Mouse (Mus musculus): Measurements from ENCODE around the gene Ppard. TPM values are rescaled to one million over a fixed set of nuclear protein-coding genes. Genes with fewer than 3 reads are reported as not detected.

The Ppard gene
- total and polyA plus RNA-seq, 2 experiments from 2014 or later, result 1.4 to 23.1 TPM

- no peak overlapping the region for H3K27ac ChIP-seq (ENCODE audit: low read depth)
- H3K27me3 ChIP-seq (ENCODE audit: control insufficient read depth, insufficient read depth, low read length), result no peaks in the 10 kb centered on the region
- H3K4me3 ChIP-seq (ENCODE audit: low read depth, low read length), result no peak overlapping the region
- WGBS, result 75% methylated on average over 12 of the region's 12 CpGs
- H3K4me1 ChIP-seq (ENCODE audit: control insufficient read depth, insufficient read depth), result peaks cover 4% of the 10 kb centered on the region; the same call in 1 of the 2 replicates
- ATAC-seq (ENCODE audit: insufficient read depth, low read depth), result no peak
- H3K9me3 ChIP-seq (replicated peaks; ENCODE audit: control insufficient read depth, low read length), result no peaks in the 10 kb centered on the region
- H3K36me3 ChIP-seq (replicated peaks; ENCODE audit: control insufficient read depth, insufficient read depth, low read length), result no peaks in the 10 kb centered on the region
- no peak overlapping the region for H3K4me2 ChIP-seq (ENCODE audit: low read depth, low read length)
- no peak for TF ChIP-seq EP300 (IDR thresholded peaks at IDR 0.05; ENCODE audit: low read depth)
- TF ChIP-seq CTCF (IDR thresholded peaks at IDR 0.05; ENCODE audit: low read depth), result no peak
- 0 out of 2 replicates have a peak overlapping the region, but pooled peaks have one; percentile 3 for H3K9ac ChIP-seq (replicated peaks; ENCODE audit: low read depth, low read length)
- DNase-seq (ENCODE audit: low spot score), result no peak
Measured at GRCm38 (mm10) chr17:28271537-28272266, 39.2 kb downstream of the Ppard start.

DNA sequence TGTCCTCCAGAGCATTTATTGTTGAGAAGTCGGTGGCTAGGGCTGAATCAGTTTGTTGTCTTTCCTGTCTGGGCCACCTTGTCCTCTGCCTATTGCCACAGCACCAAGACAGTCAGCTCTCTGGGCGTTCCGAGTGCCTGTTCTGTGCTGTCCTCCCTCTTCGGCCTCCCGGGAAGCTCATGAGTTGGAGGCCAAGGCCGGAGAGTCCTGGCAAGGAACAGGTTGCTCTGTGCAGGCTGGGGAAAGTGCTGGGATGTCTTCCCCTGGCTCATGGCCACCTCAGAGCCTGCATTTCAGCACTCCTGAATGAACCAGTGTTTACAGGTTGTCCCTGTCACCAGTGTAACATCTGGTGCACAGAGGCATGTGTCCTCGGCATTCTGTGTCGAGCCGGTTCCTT lies 39.8 kb downstream of the Ppard start:
- H3K9me3 ChIP-seq (replicated peaks; ENCODE audit: control insufficient read depth, low read length), result no peaks in the 10 kb centered on the region
- H3K4me3 ChIP-seq (ENCODE audit: low read depth, low read length), result no peak overlapping the region
- H3K4me2 ChIP-seq (ENCODE audit: low read depth, low read length), result no peak overlapping the region
- H3K36me3 ChIP-seq (replicated peaks; ENCODE audit: control insufficient read depth, insufficient read depth, low read length), result no peaks in the 10 kb centered on the region
- ATAC-seq (ENCODE audit: insufficient read depth, low read depth) (no peak), DNase-seq (ENCODE audit: low spot score) (no peak)
- no peak overlapping the region for H3K27ac ChIP-seq (ENCODE audit: low read depth)
- H3K9ac ChIP-seq (replicated peaks; ENCODE audit: low read depth, low read length), result 0 out of 2 replicates have a peak overlapping the region, but pooled peaks have one; percentile 3
- no peaks in the 10 kb centered on the region for H3K27me3 ChIP-seq (ENCODE audit: control insufficient read depth, insufficient read depth, low read length)
- peaks cover 4% of the 10 kb centered on the region; the same call in 1 of the 2 replicates for H3K4me1 ChIP-seq (ENCODE audit: control insufficient read depth, insufficient read depth)
- whole genome bisulfite sequencing, result 60% methylated on average over 9 of the region's 9 CpGs
- TF ChIP-seq CTCF (IDR thresholded peaks at IDR 0.05; ENCODE audit: low read depth) (no peak), EP300 (IDR thresholded peaks at IDR 0.05; ENCODE audit: low read depth) (no peak)

DNA sequence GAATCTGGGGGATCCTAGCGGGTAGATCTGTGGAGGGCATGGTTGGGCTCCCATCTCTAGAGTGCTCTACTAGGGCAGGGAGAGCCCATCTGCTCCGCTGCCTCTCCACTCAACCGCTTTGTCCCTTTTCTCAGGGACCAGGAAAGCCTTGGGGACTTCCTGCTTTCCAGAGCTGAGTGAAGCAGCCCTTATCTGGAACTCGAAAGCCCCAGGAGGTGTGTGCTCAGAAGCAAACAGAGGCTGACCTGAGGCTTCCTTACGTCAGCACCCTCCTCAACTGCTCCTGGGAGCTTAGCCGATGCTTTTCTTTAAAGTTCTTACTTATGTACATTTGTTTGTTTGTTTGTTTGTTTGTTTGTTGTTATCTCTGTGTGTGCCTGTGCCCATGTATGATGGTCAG lies 40.3 kb downstream of the Ppard start:
- Histone ChIP-seq H3K4me1 (ENCODE audit: control insufficient read depth, insufficient read depth) (peaks cover 4% of the 10 kb centered on the region; the same call in 1 of the 2 replicates), H3K27me3 (ENCODE audit: control insufficient read depth, insufficient read depth, low read length) (no peaks in the 10 kb centered on the region), H3K36me3 (replicated peaks; ENCODE audit: control insufficient read depth, insufficient read depth, low read length) (no peaks in the 10 kb centered on the region), H3K4me2 (ENCODE audit: low read depth, low read length) (no peak overlapping the region), H3K9me3 (replicated peaks; ENCODE audit: control insufficient read depth, low read length) (no peaks in the 10 kb centered on the region), H3K4me3 (ENCODE audit: low read depth, low read length) (no peak overlapping the region), H3K27ac (ENCODE audit: low read depth) (no peak overlapping the region), H3K9ac (replicated peaks; ENCODE audit: low read depth, low read length) (no peak overlapping the region)
- DNase-seq (ENCODE audit: low spot score) (no peak), ATAC-seq (ENCODE audit: insufficient read depth, low read depth) (no peak)
- TF ChIP-seq CTCF (IDR thresholded peaks at IDR 0.05; ENCODE audit: low read depth) (no peak), EP300 (IDR thresholded peaks at IDR 0.05; ENCODE audit: low read depth) (no peak)
- 55% methylated on average over 6 of the region's 6 CpGs for WGBS

DNA sequence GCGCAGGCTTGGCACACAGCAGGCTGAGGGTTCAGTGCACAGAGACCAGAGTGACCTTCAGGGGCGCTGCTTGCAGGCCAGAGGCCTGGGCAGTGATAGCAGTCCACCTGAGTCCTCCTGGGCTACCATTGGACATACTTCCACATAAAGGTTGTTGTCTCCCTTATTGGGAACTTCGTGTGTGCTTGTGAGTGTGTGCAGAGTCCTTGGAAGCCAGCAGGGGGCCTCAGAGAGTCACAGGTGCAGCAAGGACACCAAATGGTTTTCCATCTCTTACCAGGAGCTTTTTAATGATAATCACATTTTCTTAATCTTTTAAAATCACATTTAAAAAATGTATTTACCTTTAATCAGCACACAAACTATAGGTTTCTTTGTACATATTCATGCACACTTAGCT lies 42.2 kb downstream of the Ppard start:
- ATAC-seq (ENCODE audit: insufficient read depth, low read depth) (no peak), DNase-seq (ENCODE audit: low spot score) (no peak)
- Histone ChIP-seq H3K9ac (replicated peaks; ENCODE audit: low read depth, low read length) (no peak overlapping the region), H3K4me1 (ENCODE audit: control insufficient read depth, insufficient read depth) (peaks cover 11% of the 10 kb centered on the region), H3K27ac (ENCODE audit: low read depth) (no peak overlapping the region), H3K27me3 (ENCODE audit: control insufficient read depth, insufficient read depth, low read length) (no peaks in the 10 kb centered on the region), H3K4me2 (ENCODE audit: low read depth, low read length) (no peak overlapping the region), H3K36me3 (replicated peaks; ENCODE audit: control insufficient read depth, insufficient read depth, low read length) (no peaks in the 10 kb centered on the region), H3K9me3 (replicated peaks; ENCODE audit: control insufficient read depth, low read length) (no peaks in the 10 kb centered on the region), H3K4me3 (ENCODE audit: low read depth, low read length) (no peak overlapping the region)
- TF ChIP-seq EP300 (IDR thresholded peaks at IDR 0.05; ENCODE audit: low read depth) (no peak), CTCF (IDR thresholded peaks at IDR 0.05; ENCODE audit: low read depth) (peak; percentile 27)
- WGBS, result 79% methylated on average over 3 of the region's 3 CpGs

- Histone ChIP-seq H3K9ac (replicated peaks; ENCODE audit: low read depth, low read length) (no peak overlapping the region), H3K27ac (ENCODE audit: low read depth) (no peak overlapping the region), H3K27me3 (ENCODE audit: control insufficient read depth, insufficient read depth, low read length) (no peaks in the 10 kb centered on the region), H3K4me1 (ENCODE audit: control insufficient read depth, insufficient read depth) (peaks cover 24% of the 10 kb centered on the region), H3K9me3 (replicated peaks; ENCODE audit: control insufficient read depth, low read length) (no peaks in the 10 kb centered on the region), H3K4me3 (ENCODE audit: low read depth, low read length) (no peak overlapping the region), H3K4me2 (ENCODE audit: low read depth, low read length) (no peak overlapping the region), H3K36me3 (replicated peaks; ENCODE audit: control insufficient read depth, insufficient read depth, low read length) (no peaks in the 10 kb centered on the region)
- TF ChIP-seq EP300 (IDR thresholded peaks at IDR 0.05; ENCODE audit: low read depth) (no peak), CTCF (IDR thresholded peaks at IDR 0.05; ENCODE audit: low read depth) (no peak)
- no peak for DNase-seq (ENCODE audit: low spot score)
- no peak for ATAC-seq (ENCODE audit: insufficient read depth, low read depth)
- WGBS, result 87% methylated on average over 14 of the region's 14 CpGs
Measured at GRCm38 (mm10) chr17:28277226-28277625, 44.7 kb downstream of the Ppard start.

GRCm38 (mm10) chr17:28277721-28278120 lies 45.2 kb downstream of the Ppard start:
- Histone ChIP-seq H3K27me3 (ENCODE audit: control insufficient read depth, insufficient read depth, low read length) (no peaks in the 10 kb centered on the region), H3K4me1 (ENCODE audit: control insufficient read depth, insufficient read depth) (peaks cover 22% of the 10 kb centered on the region), H3K36me3 (replicated peaks; ENCODE audit: control insufficient read depth, insufficient read depth, low read length) (no peaks in the 10 kb centered on the region), H3K4me2 (ENCODE audit: low read depth, low read length) (no peak overlapping the region), H3K9ac (replicated peaks; ENCODE audit: low read depth, low read length) (no peak overlapping the region), H3K27ac (ENCODE audit: low read depth) (no peak overlapping the region), H3K4me3 (ENCODE audit: low read depth, low read length) (no peak overlapping the region), H3K9me3 (replicated peaks; ENCODE audit: control insufficient read depth, low read length) (no peaks in the 10 kb centered on the region)
- 84% methylated on average over 10 of the region's 10 CpGs for WGBS
- no peak for ATAC-seq (ENCODE audit: insufficient read depth, low read depth)
- DNase-seq (ENCODE audit: low spot score), result no peak
- no peak for TF ChIP-seq CTCF (IDR thresholded peaks at IDR 0.05; ENCODE audit: low read depth)
- no peak for TF ChIP-seq EP300 (IDR thresholded peaks at IDR 0.05; ENCODE audit: low read depth)
